Mouse (Mus musculus): ENCODE data around the gene Chst15. TPM values are rescaled to one million over a fixed set of nuclear protein-coding genes. Genes with fewer than 3 reads are reported as not detected.

The Chst15 gene
- polyA plus RNA-seq, 1 experiment = 5.7 TPM

DNA sequence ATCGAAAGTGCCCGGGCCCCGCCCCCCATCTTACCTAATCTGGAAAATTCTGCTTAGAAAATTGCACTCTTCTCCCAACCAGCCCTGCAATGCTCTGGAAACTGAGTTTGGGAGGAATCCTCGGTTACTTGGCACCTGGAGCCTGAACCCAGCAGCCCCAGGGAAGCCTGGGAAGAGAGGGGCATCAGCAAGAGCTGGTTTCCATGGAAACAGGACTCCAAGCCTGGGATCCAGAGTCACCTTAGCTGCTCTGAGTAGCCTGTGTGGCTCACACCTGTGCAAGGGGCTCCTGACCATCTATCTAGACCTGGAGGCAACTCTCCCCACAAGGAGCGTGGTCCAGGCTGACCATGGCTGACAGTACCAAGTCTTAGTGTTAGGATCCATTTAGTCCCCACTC is 106.4 kb downstream of the Chst15 start:
- no peaks in the 10 kb centered on the region for H3K4me1 ChIP-seq (ENCODE audit: control insufficient read depth, insufficient read depth, insufficient read length, low read length)
- no peak overlapping the region for H3K27ac ChIP-seq (ENCODE audit: insufficient read depth, low read depth, low read length)
- H3K36me3 ChIP-seq (ENCODE audit: control insufficient read depth, insufficient read depth, low read length) = no peaks in the 10 kb centered on the region
- no peak overlapping the region for H3K4me3 ChIP-seq (ENCODE audit: low read depth, low read length)
- no peaks in the 10 kb centered on the region for H3K27me3 ChIP-seq (ENCODE audit: control insufficient read depth, insufficient read depth, low read length)
- WGBS = 73% methylated on average over 5 of the region's 5 CpGs
- TF ChIP-seq CTCF (IDR thresholded peaks at IDR 0.05; ENCODE audit: extremely low read depth, insufficient read length, insufficient replicate concordance, low read depth, low read length) (no peak), POLR2A (IDR thresholded peaks at IDR 0.05; ENCODE audit: low read depth, low read length) (no peak)

DNA sequence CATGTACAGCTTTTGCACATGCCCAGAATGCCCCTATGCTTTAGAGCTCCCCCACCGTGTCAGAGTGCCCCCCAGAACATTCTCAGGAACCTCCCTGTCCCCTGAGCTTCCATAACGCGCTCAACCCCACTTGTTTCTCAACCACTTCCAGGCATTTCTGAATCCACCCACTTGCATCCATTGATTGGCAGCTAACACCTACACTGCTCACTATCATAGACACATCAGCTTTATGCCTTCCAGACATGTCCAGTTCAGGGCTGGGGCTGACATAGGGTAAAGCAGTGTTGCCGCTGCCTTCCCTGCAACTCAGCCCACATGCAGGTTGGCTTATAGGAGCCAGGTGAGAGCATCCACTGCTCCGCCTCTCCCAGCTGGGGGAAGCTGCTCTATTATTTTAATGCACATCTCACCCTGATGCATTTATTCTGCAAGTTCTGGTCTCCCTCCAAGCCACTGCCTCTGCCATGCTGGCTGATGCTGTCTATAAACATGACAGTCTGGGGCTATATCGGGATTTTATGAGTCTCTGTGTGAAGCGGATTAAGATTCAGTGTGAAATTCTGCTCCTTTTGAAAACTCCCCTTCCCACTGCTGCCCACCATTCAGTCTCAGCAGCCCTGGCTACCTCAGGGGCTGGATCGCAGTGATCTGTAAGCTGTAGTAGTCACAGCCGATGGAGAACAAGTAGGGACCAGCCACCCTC is 107.9 kb downstream of the Chst15 start:
- H3K4me3 ChIP-seq (ENCODE audit: low read depth, low read length) = no peak overlapping the region
- no peak overlapping the region for H3K27ac ChIP-seq (ENCODE audit: insufficient read depth, low read depth, low read length)
- H3K36me3 ChIP-seq (ENCODE audit: control insufficient read depth, insufficient read depth, low read length) = no peaks in the 10 kb centered on the region
- no peaks in the 10 kb centered on the region for H3K4me1 ChIP-seq (ENCODE audit: control insufficient read depth, insufficient read depth, insufficient read length, low read length)
- WGBS = 82% methylated on average over 9 of the region's 9 CpGs
- no peaks in the 10 kb centered on the region for H3K27me3 ChIP-seq (ENCODE audit: control insufficient read depth, insufficient read depth, low read length)
- no peak for TF ChIP-seq POLR2A (IDR thresholded peaks at IDR 0.05; ENCODE audit: low read depth, low read length)

DNA sequence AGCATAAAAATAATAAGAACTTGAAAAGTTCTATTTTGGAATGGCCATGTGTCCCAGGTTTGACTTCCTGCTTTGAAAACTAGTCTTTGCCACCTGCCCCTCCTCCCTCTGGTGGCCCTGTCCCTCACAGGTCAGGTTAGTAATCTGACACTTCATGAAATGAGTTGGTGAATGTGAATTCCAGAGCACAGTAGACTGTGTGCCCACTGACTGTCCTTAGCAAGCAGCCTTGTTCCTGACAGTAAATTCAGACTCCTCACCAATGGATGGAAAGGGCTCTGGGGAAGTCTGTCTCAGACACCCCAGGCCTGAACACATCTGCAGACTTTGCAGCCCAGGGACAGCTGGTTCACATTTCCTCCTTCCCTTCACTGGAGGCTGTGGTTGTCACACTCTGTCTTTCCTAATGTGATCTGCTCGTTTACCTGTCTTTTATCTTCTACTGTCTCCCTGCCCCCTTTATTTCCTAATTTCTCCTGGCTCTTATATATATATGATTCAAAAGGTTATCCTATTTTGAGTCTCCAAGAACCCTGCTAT is 112.9 kb downstream of the Chst15 start:
- WGBS = 15% methylated on average over 1 of the region's 1 CpGs
- Histone ChIP-seq H3K36me3 (ENCODE audit: control insufficient read depth, insufficient read depth, low read length) (no peaks in the 10 kb centered on the region), H3K27ac (ENCODE audit: insufficient read depth, low read depth, low read length) (no peak overlapping the region), H3K4me1 (ENCODE audit: control insufficient read depth, insufficient read depth, insufficient read length, low read length) (no peaks in the 10 kb centered on the region), H3K27me3 (ENCODE audit: control insufficient read depth, insufficient read depth, low read length) (no peaks in the 10 kb centered on the region), H3K4me3 (ENCODE audit: low read depth, low read length) (no peak overlapping the region)
- TF ChIP-seq CTCF (IDR thresholded peaks at IDR 0.05; ENCODE audit: extremely low read depth, insufficient read length, insufficient replicate concordance, low read depth, low read length) (no peak), POLR2A (IDR thresholded peaks at IDR 0.05; ENCODE audit: low read depth, low read length) (no peak)

DNA sequence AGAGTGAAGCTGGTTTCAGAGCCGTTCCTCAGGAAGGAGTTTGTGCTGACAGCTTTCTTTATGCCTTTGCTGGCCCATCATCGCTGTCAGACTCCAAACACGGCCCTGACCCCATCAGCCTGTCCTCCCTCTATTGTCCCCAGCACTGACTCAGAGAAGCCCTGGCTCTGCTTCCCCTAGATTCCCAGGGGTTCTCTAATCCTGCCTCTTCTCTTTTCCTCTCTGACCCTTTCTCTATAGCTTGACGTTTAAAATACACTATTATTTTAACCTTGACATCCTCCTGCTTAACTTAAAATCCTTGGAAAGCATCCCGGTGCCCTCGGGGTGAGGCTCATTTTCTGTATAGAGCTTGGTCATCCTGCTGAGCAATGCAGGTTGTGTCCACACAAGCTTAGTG is 117.3 kb downstream of the Chst15 start:
- H3K4me3 ChIP-seq (ENCODE audit: low read depth, low read length) = no peak overlapping the region
- H3K4me1 ChIP-seq (ENCODE audit: control insufficient read depth, insufficient read depth, insufficient read length, low read length) = no peaks in the 10 kb centered on the region
- no peaks in the 10 kb centered on the region for H3K36me3 ChIP-seq (ENCODE audit: control insufficient read depth, insufficient read depth, low read length)
- H3K27me3 ChIP-seq (ENCODE audit: control insufficient read depth, insufficient read depth, low read length) = no peaks in the 10 kb centered on the region
- 51% methylated on average over 6 of the region's 6 CpGs for WGBS
- no peak overlapping the region for H3K27ac ChIP-seq (ENCODE audit: insufficient read depth, low read depth, low read length)
- TF ChIP-seq POLR2A (IDR thresholded peaks at IDR 0.05; ENCODE audit: low read depth, low read length) = no peak
- TF ChIP-seq CTCF (IDR thresholded peaks at IDR 0.05; ENCODE audit: extremely low read depth, insufficient read length, insufficient replicate concordance, low read depth, low read length) = no peak

DNA sequence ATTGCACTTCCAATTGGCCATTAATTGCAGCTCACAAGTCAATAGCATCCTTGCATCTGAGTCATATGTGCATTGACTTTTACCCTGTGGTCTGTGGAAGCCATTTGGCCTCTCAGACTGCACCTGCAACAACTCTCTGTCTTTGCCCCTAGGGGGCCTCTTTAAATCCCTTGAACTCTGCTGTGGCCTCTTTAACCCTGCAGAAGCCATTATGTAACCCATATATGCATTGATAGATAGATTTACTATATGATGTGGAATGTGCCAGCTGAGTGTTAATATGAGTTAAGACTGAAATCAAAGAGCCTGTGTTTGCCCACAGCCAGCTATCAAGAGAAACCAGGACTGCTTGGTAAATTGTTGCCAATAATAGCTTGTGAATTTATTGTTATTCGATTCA is 118.2 kb downstream of the Chst15 start:
- Histone ChIP-seq H3K4me3 (ENCODE audit: low read depth, low read length) (no peak overlapping the region), H3K36me3 (ENCODE audit: control insufficient read depth, insufficient read depth, low read length) (no peaks in the 10 kb centered on the region), H3K27me3 (ENCODE audit: control insufficient read depth, insufficient read depth, low read length) (no peaks in the 10 kb centered on the region), H3K27ac (ENCODE audit: insufficient read depth, low read depth, low read length) (no peak overlapping the region), H3K4me1 (ENCODE audit: control insufficient read depth, insufficient read depth, insufficient read length, low read length) (no peaks in the 10 kb centered on the region)
- TF ChIP-seq CTCF (IDR thresholded peaks at IDR 0.05; ENCODE audit: extremely low read depth, insufficient read length, insufficient replicate concordance, low read depth, low read length) = no peak
- no peak for TF ChIP-seq POLR2A (IDR thresholded peaks at IDR 0.05; ENCODE audit: low read depth, low read length)
- 77% methylated on average over 1 of the region's 1 CpGs for WGBS

DNA sequence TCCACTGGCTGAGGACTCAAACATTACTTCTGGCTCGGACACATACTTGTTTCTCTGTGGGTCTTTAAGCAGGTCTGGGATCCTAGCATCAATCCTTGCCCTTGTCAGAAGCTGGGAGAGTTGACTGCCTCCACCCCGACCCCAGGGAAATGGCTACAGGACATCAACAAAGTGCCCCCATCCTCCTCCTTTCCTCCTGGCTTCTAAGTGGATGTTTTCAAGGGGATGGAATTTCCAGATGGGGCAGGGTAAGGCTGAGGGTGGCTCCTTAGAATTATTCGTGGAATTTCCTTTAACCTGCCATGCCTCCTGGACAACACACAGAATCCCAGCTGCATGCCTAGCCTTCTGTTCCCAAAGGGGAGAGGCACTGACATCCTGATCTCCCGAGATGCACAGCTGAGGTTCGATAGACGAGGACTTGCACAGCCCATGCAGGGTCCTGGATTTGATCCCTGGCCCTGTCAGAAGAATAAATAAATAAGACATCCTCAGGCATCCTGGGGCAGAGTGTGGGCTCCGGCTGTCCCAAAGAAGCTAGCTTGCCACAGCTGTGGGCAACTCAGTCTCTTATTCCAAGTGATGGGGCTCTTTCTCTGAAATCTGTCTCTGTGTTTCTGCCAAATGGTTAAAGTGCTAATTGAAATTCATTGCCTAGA is 119.1 kb downstream of the Chst15 start:
- no peak for TF ChIP-seq CTCF (IDR thresholded peaks at IDR 0.05; ENCODE audit: extremely low read depth, insufficient read length, insufficient replicate concordance, low read depth, low read length)
- no peak for TF ChIP-seq POLR2A (IDR thresholded peaks at IDR 0.05; ENCODE audit: low read depth, low read length)
- no peak overlapping the region for H3K27ac ChIP-seq (ENCODE audit: insufficient read depth, low read depth, low read length)
- H3K4me1 ChIP-seq (ENCODE audit: control insufficient read depth, insufficient read depth, insufficient read length, low read length) = no peaks in the 10 kb centered on the region
- 44% methylated on average over 7 of the region's 7 CpGs for WGBS
- H3K4me3 ChIP-seq (ENCODE audit: low read depth, low read length) = no peak overlapping the region
- H3K36me3 ChIP-seq (ENCODE audit: control insufficient read depth, insufficient read depth, low read length) = no peaks in the 10 kb centered on the region
- no peaks in the 10 kb centered on the region for H3K27me3 ChIP-seq (ENCODE audit: control insufficient read depth, insufficient read depth, low read length)

DNA sequence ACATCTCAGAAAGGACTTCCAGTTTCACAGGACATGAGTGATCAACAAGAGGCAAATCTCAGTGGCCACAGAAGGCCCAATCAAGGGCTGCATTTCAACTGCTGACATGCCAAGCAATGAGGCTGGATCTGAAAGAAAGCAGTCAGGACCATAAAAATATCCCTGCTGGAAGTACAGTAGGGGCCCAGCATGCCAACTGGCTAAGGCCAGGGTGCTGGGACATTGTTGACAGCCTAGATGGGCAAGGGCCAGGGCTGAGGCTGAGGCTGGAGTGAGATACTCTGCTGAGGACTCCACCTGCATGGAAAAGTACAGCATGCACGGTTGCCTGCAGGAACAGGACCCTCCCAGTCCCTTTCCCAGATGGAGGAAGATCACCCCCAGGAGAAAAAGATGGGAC is 120.4 kb downstream of the Chst15 start:
- no peaks in the 10 kb centered on the region for H3K4me1 ChIP-seq (ENCODE audit: control insufficient read depth, insufficient read depth, insufficient read length, low read length)
- WGBS = 70% methylated on average over 1 of the region's 1 CpGs
- no peaks in the 10 kb centered on the region for H3K36me3 ChIP-seq (ENCODE audit: control insufficient read depth, insufficient read depth, low read length)
- H3K27me3 ChIP-seq (ENCODE audit: control insufficient read depth, insufficient read depth, low read length) = no peaks in the 10 kb centered on the region
- H3K27ac ChIP-seq (ENCODE audit: insufficient read depth, low read depth, low read length) = no peak overlapping the region
- H3K4me3 ChIP-seq (ENCODE audit: low read depth, low read length) = no peak overlapping the region
- TF ChIP-seq POLR2A (IDR thresholded peaks at IDR 0.05; ENCODE audit: low read depth, low read length) (no peak), CTCF (IDR thresholded peaks at IDR 0.05; ENCODE audit: extremely low read depth, insufficient read length, insufficient replicate concordance, low read depth, low read length) (no peak)

Data from small intestine, adult 2 months (tissue).